Mouse (Mus musculus): ENCODE measurements around the gene Rpl22l1. TPM values are rescaled to one million over a fixed set of nuclear protein-coding genes. Genes with fewer than 3 reads are reported as not detected.
"Not testable (repeated sequence)": the region's sequence is repeated elsewhere in the genome, so short reads cannot be mapped to it uniquely, and the experiment has no call there.

Rpl22l1 gene
- 100 to 1,000 TPM; 239 to 254 TPM for total RNA-seq (2021)
- long read RNA-seq, experiment 1, transcript Rpl22l1-206 (4 exons, 525 nt): major isoform, 41 of 63 reads
- long read RNA-seq, experiment 1, transcript Rpl22l1-201 (4 exons, 552 nt): minor isoform, 18 of 63 reads
- long read RNA-seq, experiment 1, partial matches to known transcripts: 1 of 63 reads
- long read RNA-seq, experiment 1, other reads (novel, unspliced or antisense): 1 of 63 reads
- long read RNA-seq, experiment 2, transcript Rpl22l1-206 (4 exons, 525 nt): major isoform, 51 of 73 reads
- long read RNA-seq, experiment 2, transcript Rpl22l1-201 (4 exons, 552 nt): minor isoform, 16 of 73 reads
- long read RNA-seq, experiment 2, partial matches to known transcripts: 1 of 73 reads
- long read RNA-seq, experiment 2, other reads (novel, unspliced or antisense): 1 of 73 reads

DNA sequence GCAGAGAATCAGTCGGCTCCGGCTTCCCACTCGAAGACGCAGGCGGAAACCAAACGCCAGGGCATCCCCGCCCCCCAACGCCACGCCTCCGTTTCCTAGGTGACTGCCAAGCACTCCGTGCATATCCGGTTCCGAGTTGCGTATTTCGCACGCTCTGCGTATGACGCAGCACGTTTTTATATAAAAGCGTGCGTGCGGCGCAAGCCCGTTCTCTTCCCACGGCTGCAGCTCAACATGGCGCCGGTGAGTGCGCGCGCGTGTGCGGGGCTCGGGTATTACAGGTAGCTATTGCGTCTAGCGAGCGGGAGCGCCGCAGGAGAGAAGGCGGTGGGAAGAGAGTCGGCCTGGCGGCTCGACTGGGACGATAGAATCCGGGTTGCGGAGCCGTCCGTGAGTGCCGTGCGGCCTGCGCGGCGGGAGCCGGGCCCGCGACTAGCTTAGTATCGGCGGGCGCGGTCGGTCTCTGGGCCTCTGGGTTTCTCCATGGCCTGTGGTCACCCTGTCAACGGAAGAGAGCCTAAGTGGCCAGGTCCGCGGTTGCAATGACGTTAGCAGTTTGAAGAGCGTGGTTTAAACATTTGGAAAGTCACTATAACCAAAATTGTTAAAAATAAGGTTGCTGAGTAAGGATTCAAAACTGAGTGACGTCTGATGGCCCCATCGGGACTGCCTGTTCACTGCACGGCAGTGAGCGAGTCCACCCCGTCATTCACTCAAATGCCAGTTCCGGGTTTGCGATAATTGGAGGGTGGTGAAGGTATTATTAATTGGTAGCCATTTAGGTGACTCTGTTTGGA, at the start of gene Rpl22l1:
Gene Rpl22l1, plus strand, starts transcription at position 136 of the 797 bp plus-strand sequence.
- DNase-seq (ENCODE audit: low spot score in 2 of 2): peak; percentile 98 to 99

GRCm38 (mm10) chr3:28755477-28755876, 49.8 kb upstream of the Rpl22l1 start:
- DNase-seq (ENCODE audit: low spot score in 2 of 2): no peak

- DNase-seq (ENCODE audit: low spot score in 2 of 2): no peak
Measured at GRCm38 (mm10) chr3:28761225-28761789, 43.9 kb upstream of the Rpl22l1 start.

DNA sequence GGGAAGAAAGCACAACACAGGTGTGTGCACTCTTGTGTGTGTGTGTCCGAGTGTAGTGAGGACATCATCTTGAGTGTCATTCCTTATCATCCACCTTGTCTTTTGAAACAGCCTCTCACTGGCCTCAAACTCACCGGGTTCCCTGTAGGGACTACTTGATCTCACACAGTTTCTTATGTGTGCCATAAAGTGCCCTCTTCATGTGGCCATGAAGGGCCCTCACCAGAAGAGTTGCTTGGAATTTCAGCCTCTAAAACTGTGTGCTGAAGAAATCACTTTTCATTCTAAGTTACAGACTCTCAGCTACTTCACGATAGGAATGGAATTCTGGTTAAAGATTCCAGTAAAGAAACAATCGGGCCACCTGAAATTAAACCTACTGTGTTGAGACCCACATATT, 38.3 kb upstream of the Rpl22l1 start:
- DNase-seq (ENCODE audit: low spot score in 2 of 2): no peak

GRCm38 (mm10) chr3:28768222-28768621, 37.0 kb upstream of the Rpl22l1 start:
- DNase-seq (ENCODE audit: low spot score in 2 of 2): no peak

DNA sequence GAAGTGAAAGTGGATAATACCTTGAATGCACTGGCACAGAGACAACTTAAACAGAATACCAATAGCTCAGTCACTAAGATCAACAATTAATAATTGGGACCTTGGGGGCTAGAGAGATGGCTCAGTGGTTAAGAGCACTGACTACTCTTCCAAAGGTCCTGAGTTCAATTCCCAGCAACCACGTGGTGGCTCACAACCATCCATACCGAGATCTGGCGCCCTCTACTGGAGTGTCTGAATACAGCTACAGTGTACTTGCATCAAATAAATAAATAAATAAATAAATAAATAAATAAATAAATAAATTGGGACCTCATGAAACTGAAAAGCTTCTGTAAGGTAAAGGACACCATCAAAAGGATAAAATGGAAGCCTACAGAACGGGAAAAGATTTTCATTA, 32.3 kb upstream of the Rpl22l1 start:
- not testable (repeated sequence) for DNase-seq (ENCODE audit: low spot score in 2 of 2)

- no peak for DNase-seq (ENCODE audit: low spot score in 2 of 2)
Measured at GRCm38 (mm10) chr3:28775361-28775760, 29.9 kb upstream of the Rpl22l1 start.

DNA sequence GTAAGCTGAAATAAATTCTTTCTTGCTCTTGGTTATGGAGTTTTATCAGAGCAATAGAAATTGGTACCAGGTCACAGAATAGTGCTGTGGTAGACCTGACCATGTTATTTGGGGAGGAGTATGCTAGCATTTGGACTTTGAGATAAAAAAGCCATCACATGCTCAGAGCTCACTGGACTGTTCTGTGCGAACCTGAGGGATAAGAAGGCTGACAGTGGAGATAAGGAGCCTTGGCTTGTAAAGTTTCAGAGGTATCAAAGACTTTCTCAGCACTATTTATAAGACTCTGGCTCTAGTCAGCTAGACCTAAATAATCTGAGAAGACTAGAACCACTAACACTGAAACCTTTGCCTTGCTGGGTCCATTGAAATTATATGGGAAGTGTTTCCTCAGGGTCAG, 29.3 kb upstream of the Rpl22l1 start:
- no peak for DNase-seq (ENCODE audit: low spot score in 2 of 2)

DNA sequence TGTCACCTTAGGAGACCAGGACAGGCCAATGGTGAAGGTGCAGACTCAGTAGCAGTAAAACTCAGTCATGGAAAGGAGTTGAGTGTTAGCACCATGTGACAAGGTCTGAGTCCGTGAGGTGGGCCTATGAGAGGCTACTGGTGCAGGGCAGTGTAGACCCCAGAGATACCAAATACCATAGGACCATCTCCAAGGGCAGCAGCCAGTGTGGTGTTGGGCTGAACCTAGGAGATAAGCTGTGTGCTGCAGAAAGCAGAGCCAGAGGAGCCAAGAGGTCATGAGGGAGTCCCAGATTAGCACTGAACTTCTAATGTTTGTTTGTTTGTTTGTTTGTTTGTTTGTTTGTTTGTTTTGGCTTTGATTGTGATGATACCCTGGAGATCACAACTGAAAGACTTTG, 28.7 kb upstream of the Rpl22l1 start:
- no peak for DNase-seq (ENCODE audit: low spot score in 2 of 2)

DNA sequence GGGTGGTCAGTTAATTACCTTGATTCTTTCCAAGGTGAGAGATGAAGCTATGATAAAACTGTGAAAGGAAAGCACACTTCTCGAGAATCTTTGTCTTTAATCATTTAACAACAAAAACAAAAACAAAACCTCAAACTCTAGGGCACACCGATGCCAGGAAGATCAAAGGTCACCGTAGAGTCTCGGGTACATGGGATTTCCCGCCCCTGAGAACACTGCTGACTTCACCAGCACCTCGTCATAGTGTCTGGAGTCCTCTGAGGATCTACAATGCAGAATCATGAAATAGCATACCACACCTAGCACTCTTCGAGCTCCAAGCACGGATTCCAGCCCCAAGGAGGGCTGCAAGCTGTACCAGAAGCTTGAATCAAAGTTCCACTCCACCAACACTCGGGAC, 24.7 kb upstream of the Rpl22l1 start:
- DNase-seq (ENCODE audit: low spot score in 2 of 2): no peak

DNA sequence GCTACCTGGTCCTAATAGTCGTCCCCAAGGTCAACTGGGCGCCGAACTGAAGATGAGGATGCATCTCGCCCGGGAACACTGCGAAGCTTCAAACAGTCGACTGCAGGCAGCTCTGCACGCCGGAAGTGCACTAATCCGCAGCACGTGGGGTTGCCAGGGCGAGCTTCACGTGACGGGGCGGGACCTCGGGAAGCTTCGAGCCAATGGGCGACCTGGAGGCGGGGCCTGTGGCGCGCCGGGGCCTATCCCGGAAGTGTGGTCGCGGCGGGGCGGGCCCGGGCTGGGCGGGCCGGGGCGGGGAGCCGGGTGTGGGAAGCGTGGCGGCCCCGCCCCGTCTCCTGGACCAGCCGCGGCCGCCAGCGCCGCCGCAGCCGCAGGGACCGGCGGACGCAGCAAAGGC, 24.2 kb upstream of the Rpl22l1 start, which contains the start of gene Eif5a2:
Gene Eif5a2, plus strand, starts transcription at position 283 of the 400 bp plus-strand sequence.
- peak; percentile 91 to 94 for DNase-seq (ENCODE audit: low spot score in 2 of 2)

DNA sequence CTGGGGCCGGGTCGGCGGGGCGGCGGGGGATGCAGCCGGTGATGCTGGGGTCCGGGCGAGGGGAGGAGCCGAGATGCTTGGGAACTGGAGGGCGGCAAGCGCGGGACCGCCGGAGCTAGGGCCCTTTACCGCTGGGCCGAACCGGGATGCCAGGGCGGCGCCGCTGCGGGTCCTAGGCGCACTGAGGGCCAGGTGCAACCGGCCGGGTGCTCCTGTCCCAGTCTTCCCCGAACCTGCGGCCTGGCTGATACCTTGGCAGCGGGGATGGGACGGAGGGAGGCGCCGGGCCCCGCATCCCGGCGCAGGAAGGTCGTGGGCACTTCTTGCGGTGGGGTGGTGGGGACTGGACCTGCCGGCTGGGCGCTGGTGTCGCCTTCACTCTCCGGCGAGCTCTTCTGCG, 23.8 kb upstream of the Rpl22l1 start:
- DNase-seq (ENCODE audit: low spot score in 2 of 2): no peak

DNA sequence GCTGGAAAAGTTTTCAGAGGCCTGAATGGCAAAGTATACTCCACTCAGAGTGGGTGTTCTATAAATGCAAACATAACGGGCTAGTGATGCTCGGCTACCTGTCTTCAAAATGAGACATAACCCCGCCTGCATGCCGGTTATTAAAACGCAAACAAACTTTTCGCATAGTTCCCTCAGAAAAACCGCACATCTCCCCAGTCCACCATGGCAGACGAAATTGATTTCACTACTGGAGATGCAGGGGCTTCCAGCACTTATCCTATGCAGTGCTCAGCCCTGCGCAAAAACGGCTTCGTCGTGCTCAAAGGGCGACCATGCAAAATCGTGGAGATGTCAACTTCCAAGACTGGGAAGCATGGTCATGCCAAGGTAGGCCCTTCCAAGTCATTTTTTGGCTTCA, 23.4 kb upstream of the Rpl22l1 start:
- no peak for DNase-seq (ENCODE audit: low spot score in 2 of 2)

DNA sequence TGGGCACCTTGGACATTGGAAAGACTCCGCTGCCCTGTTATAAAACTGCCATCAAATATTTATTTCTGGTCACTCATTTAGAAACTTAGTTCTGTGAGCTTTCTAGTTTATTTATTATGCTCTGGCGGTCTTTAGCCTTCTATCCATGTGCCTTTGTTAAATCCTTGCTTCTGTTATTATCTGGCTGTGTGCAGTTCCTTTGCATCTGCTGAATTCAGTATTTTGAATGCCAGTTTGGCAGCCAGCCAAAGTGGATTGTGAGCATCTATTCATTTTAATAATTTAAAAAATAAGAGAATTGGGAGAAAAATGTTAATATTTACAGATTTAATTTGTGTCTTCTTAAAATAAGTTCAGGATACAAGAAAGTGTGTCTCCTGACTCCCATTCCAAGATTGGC, 21.1 kb upstream of the Rpl22l1 start:
- DNase-seq (ENCODE audit: low spot score in 2 of 2): no peak

DNA sequence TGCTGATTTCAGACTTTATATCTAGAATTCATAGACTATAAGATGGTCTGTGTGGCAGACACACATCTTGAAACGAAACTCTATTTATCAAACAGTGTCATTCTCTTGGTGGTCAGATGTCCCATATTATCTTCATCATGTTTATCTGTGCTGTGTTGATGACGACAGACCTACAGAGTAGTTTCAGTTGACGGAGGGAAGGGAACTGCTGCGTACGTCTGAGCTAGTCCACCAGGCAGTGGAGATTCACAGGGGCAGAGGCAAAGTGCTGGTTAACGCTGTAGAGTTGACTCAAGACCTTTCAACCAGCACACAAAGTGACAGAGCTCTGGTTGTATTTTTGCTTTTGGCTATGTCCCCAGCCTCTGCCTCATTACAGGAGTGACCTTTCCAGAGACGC, 10.4 kb upstream of the Rpl22l1 start:
- no peak for DNase-seq (ENCODE audit: low spot score in 2 of 2)

- DNase-seq (ENCODE audit: low spot score in 2 of 2): no peak
Measured at GRCm38 (mm10) chr3:28808039-28808643, 2.9 kb downstream of the Rpl22l1 start.

GRCm38 (mm10) chr3:28811441-28811840, 6.2 kb downstream of the Rpl22l1 start:
- DNase-seq (ENCODE audit: low spot score in 2 of 2): no peak

DNA sequence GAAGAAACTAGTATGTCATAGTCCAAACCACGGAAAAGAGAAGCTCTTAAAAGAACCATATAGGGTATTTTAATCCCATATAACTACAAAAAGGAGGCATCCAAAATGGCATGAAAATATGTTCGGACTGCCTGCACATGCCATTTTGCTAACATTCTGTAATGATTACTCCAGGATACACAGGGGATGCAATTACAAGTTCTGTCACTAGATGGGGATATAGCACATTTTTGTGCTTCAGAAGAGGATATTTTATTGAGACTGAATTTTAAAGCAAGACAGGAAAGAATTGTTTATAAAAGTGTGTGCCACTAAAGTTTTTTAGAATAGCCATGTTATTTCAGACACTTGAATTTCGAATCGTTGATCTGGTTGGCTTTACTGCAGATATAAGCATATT, 9.1 kb downstream of the Rpl22l1 start:
- DNase-seq (ENCODE audit: low spot score in 2 of 2): peak in 1 of 2 experiments; percentile 31

DNA sequence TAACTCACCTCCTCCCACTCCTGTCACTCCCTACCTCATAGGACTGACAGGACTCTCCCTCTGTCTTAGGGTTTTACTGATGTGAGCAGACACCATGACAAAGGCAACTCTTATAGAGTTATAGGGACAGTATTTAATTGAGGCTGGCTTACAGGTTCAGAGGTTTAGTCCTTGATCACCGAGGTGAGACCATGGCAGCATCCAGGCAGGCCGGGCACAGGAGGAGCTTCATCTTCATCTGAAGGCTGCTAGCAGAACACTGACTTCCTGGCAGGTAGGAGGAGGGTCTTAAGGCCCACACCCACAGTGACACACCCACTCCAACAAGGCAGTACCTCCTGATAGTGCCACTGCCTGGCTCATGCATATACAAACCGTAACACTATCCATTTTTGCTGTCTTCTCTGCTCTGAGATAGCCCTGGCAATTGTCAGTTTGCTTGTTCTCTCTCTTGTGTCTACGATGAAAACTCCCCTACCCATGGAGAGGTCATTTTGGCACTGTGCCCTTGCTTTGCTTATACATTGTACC, 10.8 kb downstream of the Rpl22l1 start:
- DNase-seq (ENCODE audit: low spot score in 2 of 2): no peak

- DNase-seq (ENCODE audit: low spot score in 2 of 2): no peak
Measured at GRCm38 (mm10) chr3:28826272-28826671, 21.0 kb downstream of the Rpl22l1 start.

- DNase-seq (ENCODE audit: low spot score in 2 of 2): no peak
Measured at GRCm38 (mm10) chr3:28827605-28828004, 22.4 kb downstream of the Rpl22l1 start.

All from left cerebral cortex, adult 18-20 months (tissue).